Comparison of ENCODE assay signal across 8 mouse cellular contexts in genomic region chr5:107721638-107722011, GRCm38 (mm10). TPM values are rescaled to one million over a fixed set of nuclear protein-coding genes. Genes with fewer than 3 reads are reported as not detected.
DNase-seq lines count a peak whose midpoint lies in the region; ATAC-seq and TF ChIP-seq lines count a peak whose summit lies in the region.

No protein-coding gene starts in this region.

- under 1% methylated on average over 31 of the region's 33 CpGs for WGBS in lung, embryonic 14.5 days
- WGBS in embryonic facial prominence, embryonic 11.5 days: 2% methylated on average over 33 of the region's 33 CpGs
- 4% methylated on average over 33 of the region's 33 CpGs for WGBS in hindbrain, postnatal 0 days
- 1% methylated on average over 33 of the region's 33 CpGs for WGBS in midbrain, embryonic 16.5 days

- H3K9ac ChIP-seq in lung, embryonic 14.5 days: no peak overlapping the region
- no peak overlapping the region for H3K9ac ChIP-seq in embryonic facial prominence, embryonic 11.5 days (replicated peaks; ENCODE audit: low read length)
- H3K9ac ChIP-seq in hindbrain, postnatal 0 days (replicated peaks; ENCODE audit: low read length): no peak overlapping the region
- peak overlapping the region; percentile 40 for H3K9ac ChIP-seq in midbrain, embryonic 16.5 days (ENCODE audit: low read depth, low read length)

- DNase-seq in lung, embryonic 14.5 days: peak; percentile 36
- no peak for DNase-seq in lung, postnatal 10 days
- peak; percentile 51 for DNase-seq in embryonic facial prominence, embryonic 11.5 days (ENCODE audit: low spot score)
- DNase-seq in hindbrain, postnatal 0 days (ENCODE audit: low spot score): no peak
- DNase-seq in cerebellum, adult 11-12 months: no peak
- DNase-seq in ovary, postnatal 10 days (ENCODE audit: low spot score): no peak
- DNase-seq in spleen, adult 18-20 months: no peak

- H3K4me3 ChIP-seq in lung, embryonic 14.5 days (ENCODE audit: low read depth, low read length): peak overlapping the region; percentile 40
- H3K4me3 ChIP-seq in embryonic facial prominence, embryonic 11.5 days (ENCODE audit: low read depth, low read length): peak overlapping the region; percentile 29
- peak overlapping the region; percentile 31 for H3K4me3 ChIP-seq in hindbrain, postnatal 0 days (ENCODE audit: low read length)
- peak overlapping the region; percentile 40 for H3K4me3 ChIP-seq in midbrain, embryonic 16.5 days (ENCODE audit: low read depth, low read length)

- H3K9me3 ChIP-seq in lung, embryonic 14.5 days (ENCODE audit: low read depth, low read length): no peaks in the 10 kb centered on the region
- no peaks in the 10 kb centered on the region for H3K9me3 ChIP-seq in embryonic facial prominence, embryonic 11.5 days (replicated peaks; ENCODE audit: control insufficient read depth, low read length)
- no peaks in the 10 kb centered on the region for H3K9me3 ChIP-seq in hindbrain, postnatal 0 days (ENCODE audit: low read length)
- H3K9me3 ChIP-seq in midbrain, embryonic 16.5 days (replicated peaks; ENCODE audit: control insufficient read depth, low read length, poor library complexity, severe bottlenecking): no peaks in the 10 kb centered on the region

- H3K4me2 ChIP-seq in lung, embryonic 14.5 days: peak overlapping the region; percentile 63
- H3K4me2 ChIP-seq in embryonic facial prominence, embryonic 11.5 days (ENCODE audit: low read depth, low read length): peak overlapping the region; percentile 48
- H3K4me2 ChIP-seq in hindbrain, postnatal 0 days (ENCODE audit: low read depth, low read length): peak overlapping the region; percentile 56
- H3K4me2 ChIP-seq in midbrain, embryonic 16.5 days (ENCODE audit: low read length): peak overlapping the region; percentile 73

- peaks cover 99% of the 10 kb centered on the region for H3K27me3 ChIP-seq in lung, embryonic 14.5 days (ENCODE audit: insufficient read depth, low read length)
- peaks cover 83% of the 10 kb centered on the region for H3K27me3 ChIP-seq in embryonic facial prominence, embryonic 11.5 days (ENCODE audit: control insufficient read depth, insufficient read depth, low read length)
- peaks cover 83% of the 10 kb centered on the region for H3K27me3 ChIP-seq in hindbrain, postnatal 0 days (ENCODE audit: insufficient read depth, low read length)
- H3K27me3 ChIP-seq in midbrain, embryonic 16.5 days (ENCODE audit: control insufficient read depth, insufficient read depth, low read depth, low read length): peaks cover 64% of the 10 kb centered on the region

- no peaks in the 10 kb centered on the region for H3K36me3 ChIP-seq in lung, embryonic 14.5 days (ENCODE audit: insufficient read depth)
- no peaks in the 10 kb centered on the region for H3K36me3 ChIP-seq in embryonic facial prominence, embryonic 11.5 days (replicated peaks; ENCODE audit: control insufficient read depth, insufficient read depth, low read depth, low read length)
- no peaks in the 10 kb centered on the region for H3K36me3 ChIP-seq in hindbrain, postnatal 0 days (ENCODE audit: insufficient read depth, low read length)
- H3K36me3 ChIP-seq in midbrain, embryonic 16.5 days (ENCODE audit: control insufficient read depth, insufficient read depth, low read length): no peaks in the 10 kb centered on the region

- 0 out of 2 replicates have a peak, but pooled peaks have one; percentile 5 for ATAC-seq in lung, embryonic 14.5 days (ENCODE audit: insufficient read depth)
- no peak for ATAC-seq in embryonic facial prominence, embryonic 11.5 days (replicated peaks; ENCODE audit: insufficient number of reproducible peaks, low FRiP score, low TSS enrichment, low read depth)
- no peak for ATAC-seq in hindbrain, postnatal 0 days
- ATAC-seq in midbrain, embryonic 16.5 days: peak; percentile 62; the same call in 1 of the 2 replicates

- TF ChIP-seq CTCF in lung, embryonic 14.5 days (IDR thresholded peaks at IDR 0.05; ENCODE audit: low read depth): no peak
- TF ChIP-seq CTCF in hindbrain, postnatal 0 days (IDR thresholded peaks at IDR 0.05; ENCODE audit: low read depth): no peak

- peaks cover 11% of the 10 kb centered on the region for H3K4me1 ChIP-seq in lung, embryonic 14.5 days (ENCODE audit: insufficient read depth)
- H3K4me1 ChIP-seq in embryonic facial prominence, embryonic 11.5 days (ENCODE audit: control insufficient read depth, insufficient read depth, low read length): peaks cover 18% of the 10 kb centered on the region
- 0 out of 2 replicates have a peak, but pooled peaks cover 6% of the 10 kb centered on the region for H3K4me1 ChIP-seq in hindbrain, postnatal 0 days (ENCODE audit: insufficient read depth, low read length)
- peaks cover 32% of the 10 kb centered on the region for H3K4me1 ChIP-seq in midbrain, embryonic 16.5 days (ENCODE audit: control insufficient read depth, insufficient read depth, low read length)

- no peak overlapping the region for H3K27ac ChIP-seq in lung, embryonic 14.5 days (ENCODE audit: low read depth)
- no peak overlapping the region for H3K27ac ChIP-seq in embryonic facial prominence, embryonic 11.5 days (replicated peaks; ENCODE audit: low read depth, low read length)
- H3K27ac ChIP-seq in hindbrain, postnatal 0 days: no peak overlapping the region
- no peak overlapping the region for H3K27ac ChIP-seq in midbrain, embryonic 16.5 days (ENCODE audit: low read length)

RNA-seq across cellular contexts. Expression of gene Gfi1, which starts 4.2 kb away (rescaled TPM):
- 0.07 and 0.14 TPM in 2 replicates for polyA plus RNA-seq in lung, embryonic 14.5 days (2014; fragmentation: Nextera tagmentation; extraction: Ambion mirVana)
- 0.10 TPM in 1 of 2 replicates, not detected in the other for polyA plus RNA-seq in embryonic facial prominence, embryonic 11.5 days (2014; fragmentation: Nextera tagmentation; extraction: Ambion mirVana)
- 0.05 TPM in 1 of 2 replicates, not detected in the other for total RNA-seq in hindbrain, postnatal 0 days (2014; rRNA removed)
- 0.06 TPM in 1 of 2 replicates, not detected in the other for polyA plus RNA-seq in hindbrain, postnatal 0 days (2015; fragmentation: Nextera tagmentation; extraction: Ambion mirVana)
- polyA plus RNA-seq in midbrain, embryonic 16.5 days (2015; fragmentation: Nextera tagmentation; extraction: Ambion mirVana): not detected in 2 replicates

Comparison
In these comparisons a context has a peak if more than half of its experiments do, and no peak if none do; other contexts are left out.
1. DNase-seq: peak in lung, embryonic 14.5 days (single experiment) and embryonic facial prominence, embryonic 11.5 days (single experiment); none in lung, postnatal 10 days (single experiment), hindbrain, postnatal 0 days (single experiment), cerebellum, adult 11-12 months (single experiment), ovary, postnatal 10 days (single experiment) and spleen, adult 18-20 months (0 of 2).
2. ATAC-seq: peak in lung, embryonic 14.5 days (single experiment) and midbrain, embryonic 16.5 days (single experiment); none in embryonic facial prominence, embryonic 11.5 days (single experiment) and hindbrain, postnatal 0 days (single experiment).
3. Peak in every context shown above with its lines, with median percentiles within 50 percentile points of each other: H3K4me2 ChIP-seq and H3K4me3 ChIP-seq.